Mouse (Mus musculus) MEL (cell line): ENCODE measurements around the gene Adamtsl3.

Experiments used
- CTCF ChIP-seq, 3 experiments: IDR thresholded peaks in 2 of 3; conservative IDR thresholded peaks in 1 of 3; 2 replicates each; pipeline ENCODE4 v1.5.1; 2011 to 2012; ENCODE audit warnings: low read length in 3 of 3, low read depth in 2 of 3, mild to moderate bottlenecking in 2 of 3, improper control_type of control experiment in 1 of 3, inconsistent platforms in 1 of 3, mixed read lengths in 1 of 3, moderate library complexity in 1 of 3; ENCODE audit not compliant: control insufficient read depth in 1 of 3, insufficient read depth in 1 of 3, poor library complexity in 1 of 3, severe bottlenecking in 1 of 3
- ETS1 ChIP-seq: IDR thresholded peaks from 2 replicates; pipeline ENCODE4 v1.6.1; 2012; ENCODE audit warnings: low read depth, mild to moderate bottlenecking, inconsistent platforms, low read length, improper control_type of control experiment, moderate library complexity
- GATA1 ChIP-seq: IDR thresholded peaks from 2 replicates; pipeline ENCODE4 v1.6.1; 2011; ENCODE audit warnings: low read depth, low read length, improper control_type of control experiment

GRCm38 (mm10) chr7:82533188-82533587, 197.7 kb downstream of the Adamtsl3 start:
- TF ChIP-seq GATA1 = no peak
- no peak for TF ChIP-seq ETS1
- no peak; a peak in 1 of 6 replicates for TF ChIP-seq CTCF (IDR thresholded peaks at IDR 0.05 in 2 of 3, conservative IDR thresholded peaks at IDR 0.05 in 1 of 3; ENCODE audit: control insufficient read depth in 1 of 3, insufficient read depth in 1 of 3, low read depth in 2 of 3, low read length in 3 of 3, poor library complexity in 1 of 3, severe bottlenecking in 1 of 3)
